Mouse (Mus musculus): ENCODE measurements around the gene Rit1.

- TF ChIP-seq CTCF (conservative IDR thresholded peaks at IDR 0.05; ENCODE audit: low read length) (no peak; the same call in 1 of the 2 replicates), NANOG (IDR thresholded peaks at IDR 0.05; ENCODE audit: borderline replicate concordance, low read length) (no peak), POU5F1 (IDR thresholded peaks at IDR 0.05; ENCODE audit: borderline replicate concordance, low read length) (no peak)
Observed at GRCm38 (mm10) chr3:88684236-88684979, 32.2 kb upstream of the Rit1 start.
